Mouse (Mus musculus) lung, postnatal 0 days (tissue): ENCODE measurements around the gene Akap2.

ENCODE experiments used
- CTCF ChIP-seq: IDR thresholded peaks from 2 replicates; pipeline ENCODE4 v1.5.1; 2016; ENCODE audit warnings: antibody characterized with exemption, mild to moderate bottlenecking
- EP300 ChIP-seq: IDR thresholded peaks from 2 replicates; pipeline ENCODE4 v1.6.1; 2016; ENCODE audit warnings: antibody characterized with exemption, mild to moderate bottlenecking, control low read depth

- TF ChIP-seq CTCF (no peak), EP300 (no peak)
These were observed 129.0 kb downstream of the Akap2 start for GRCm38 (mm10) chr4:57846381-57846990.
